Mouse (Mus musculus) heart, adult 2 months (tissue): ENCODE results near the gene Phospho1.

Experiments used
- CTCF ChIP-seq: fragments of 200-600 bp; IDR thresholded peaks from 2 replicates; pipeline ENCODE4 v1.8.1; 2022; ENCODE audit warnings: antibody characterized with exemption, mild to moderate bottlenecking, moderate library complexity
- EP300 ChIP-seq: fragments of 200-500 bp; IDR thresholded peaks from 2 replicates; pipeline ENCODE4 v1.6.1; 2011; ENCODE audit warnings: low read depth, low read length, control low read depth; ENCODE audit not compliant: insufficient read depth
- POLR2A ChIP-seq: fragments of 200-500 bp; IDR thresholded peaks from 2 replicates; pipeline ENCODE4 v1.6.1; 2011; ENCODE audit warnings: mild to moderate bottlenecking, low read depth, low read length, control low read depth; ENCODE audit not compliant: insufficient read depth

- no peak for TF ChIP-seq POLR2A
- TF ChIP-seq CTCF = no peak
- no peak for TF ChIP-seq EP300
These were observed 32.5 kb upstream of the Phospho1 start for GRCm38 (mm10) chr11:95791787-95792186.
